Mouse (Mus musculus) midbrain, embryonic 14.5 days (tissue): ENCODE measurements around the gene Lsamp. TPM values are rescaled to one million over a fixed set of nuclear protein-coding genes. Genes with fewer than 3 reads are reported as not detected.
A peak's percentile ranks its signal among the peaks of the same experiment; 100 is the strongest.

Source experiments
- ATAC-seq: fragments of 200-750 bp; cut with Nextera tagmentation; 2 replicates; pipeline ENCODE4 v1.8.0; 2017; ENCODE audit warnings: moderate number of reproducible peaks, moderate library complexity; ENCODE audit not compliant: low FRiP score, low TSS enrichment
- DNase-seq: peaks from one replicate; pipeline ENCODE4 v3.0.0-alpha.2; 2015
- H3K27ac ChIP-seq: fragments of 300-500 bp; sonication (generic); replicated peaks from 2 replicates; pipeline ENCODE4 v1.5.1; 2014; ENCODE audit warnings: mild to moderate bottlenecking, low read depth, low read length, moderate library complexity
- H3K27me3 ChIP-seq: fragments of 300-500 bp; sonication (generic); 2 replicates; pipeline ENCODE4 v1.6.1; 2014; ENCODE audit warnings: low read length, control low read depth, mixed read lengths; ENCODE audit not compliant: control insufficient read depth, insufficient read depth
- H3K36me3 ChIP-seq: fragments of 300-500 bp; sonication (generic); 2 replicates; pipeline ENCODE4 v1.6.1; 2014; ENCODE audit warnings: low read length, control low read depth; ENCODE audit not compliant: control insufficient read depth, insufficient read depth
- H3K4me1 ChIP-seq: fragments of 300-500 bp; sonication (generic); 2 replicates; pipeline ENCODE4 v1.6.1; 2014; ENCODE audit warnings: mild to moderate bottlenecking, antibody characterized with exemption, low read length, control low read depth; ENCODE audit not compliant: control insufficient read depth, insufficient read depth
- H3K4me2 ChIP-seq: fragments of 300-500 bp; sonication (generic); 2 replicates; pipeline ENCODE4 v1.6.1; 2014; ENCODE audit warnings: mild to moderate bottlenecking, low read length, moderate library complexity
- H3K4me3 ChIP-seq: fragments of 300-500 bp; sonication (generic); replicated peaks from 2 replicates; pipeline ENCODE4 v1.5.1; 2014; ENCODE audit warnings: low read depth, low read length
- H3K9ac ChIP-seq: fragments of 300-500 bp; sonication (generic); replicated peaks from 2 replicates; pipeline ENCODE4 v1.6.1; 2014; ENCODE audit warnings: mild to moderate bottlenecking, low read length, moderate library complexity
- H3K9me3 ChIP-seq: fragments of 300-500 bp; sonication (generic); 2 replicates; pipeline ENCODE4 v1.6.1; 2016; ENCODE audit warnings: low read length, control low read depth, mixed read lengths; ENCODE audit not compliant: control insufficient read depth
- WGBS: fragments of 180-500 bp; shearing (Covaris S2); extraction: QIAGEN DNeasy Blood & Tissue Kit; methylation state at CpG from one replicate; pipeline ENCODE4 v1.1.7; 2014; 5-methylcytosine and 5-hydroxymethylcytosine counted together
- polyA plus RNA-seq: library from polyadenylated mRNA; unstranded; fragments of >200 nt; fragmentation: Nextera tagmentation; extraction: Ambion mirVana; gene quantifications from 2 replicates; pipeline ENCODE4 v1.2.1, GENCODE M21; 2014

Lsamp gene
- polyA plus RNA-seq, 1 experiment from 2014 or later: 79.5 TPM

DNA sequence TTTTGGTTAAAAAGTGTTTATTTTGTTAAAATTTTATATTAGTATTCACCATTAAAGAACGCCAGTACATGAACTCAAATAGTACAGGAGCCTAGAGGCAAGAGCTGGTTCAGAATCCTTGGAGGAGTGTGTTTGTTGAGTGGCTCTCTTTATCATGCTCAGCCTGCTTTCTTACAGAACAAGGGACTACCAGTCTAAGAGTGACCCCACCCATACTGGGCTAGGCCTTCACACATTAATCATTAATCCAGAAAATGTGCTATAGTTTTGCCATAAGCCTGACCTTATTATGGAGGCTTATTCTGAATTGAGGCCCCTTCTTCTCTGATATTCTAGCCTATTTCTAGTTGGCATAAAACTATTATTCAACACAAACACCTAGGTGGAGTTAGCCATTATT lies 52.6 kb downstream of the Lsamp start:
- 93% methylated on average over 1 of the region's 1 CpGs for WGBS
- ATAC-seq: no peak
- H3K27me3 ChIP-seq: no peaks in the 10 kb centered on the region

DNA sequence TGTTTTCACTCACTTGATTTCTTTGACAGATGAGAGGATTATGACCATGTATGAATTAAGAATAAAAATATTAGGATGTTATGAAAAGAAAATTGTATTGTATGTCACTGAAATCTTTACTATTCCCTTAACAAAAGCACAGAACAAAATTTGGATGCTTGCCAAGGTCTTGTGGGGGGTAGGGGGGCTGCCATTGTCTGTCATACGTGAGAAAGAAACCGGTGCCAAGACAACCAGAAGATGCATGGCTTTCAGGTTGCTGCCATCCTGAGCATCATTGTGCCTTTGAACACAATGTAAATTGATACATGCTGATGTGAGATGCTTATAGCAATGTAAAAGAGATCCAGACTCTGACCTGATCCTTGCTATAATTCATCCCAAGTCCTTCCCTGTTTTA lies 75.4 kb downstream of the Lsamp start:
- H3K4me2 ChIP-seq: no peak overlapping the region
- H3K9ac ChIP-seq: no peak overlapping the region
- H3K4me3 ChIP-seq: no peak overlapping the region
- no peaks in the 10 kb centered on the region for H3K36me3 ChIP-seq
- H3K27ac ChIP-seq: no peak overlapping the region
- no peak; the same call in 1 of the 2 replicates for ATAC-seq
- H3K27me3 ChIP-seq: no peaks in the 10 kb centered on the region
- no peaks in the 10 kb centered on the region for H3K4me1 ChIP-seq
- peak; percentile 43 for DNase-seq
- WGBS: 36% methylated on average over 2 of the region's 2 CpGs
- H3K9me3 ChIP-seq: no peaks in the 10 kb centered on the region

More for the DNA sequence above, 52.6 kb downstream of the Lsamp start:
- H3K36me3 ChIP-seq: no peaks in the 10 kb centered on the region
- no peak overlapping the region for H3K27ac ChIP-seq
- no peak for DNase-seq
- no peak overlapping the region for H3K9ac ChIP-seq
- H3K9me3 ChIP-seq: no peaks in the 10 kb centered on the region
- H3K4me1 ChIP-seq: no peaks in the 10 kb centered on the region
- no peak overlapping the region for H3K4me3 ChIP-seq
- H3K4me2 ChIP-seq: no peak overlapping the region

DNA sequence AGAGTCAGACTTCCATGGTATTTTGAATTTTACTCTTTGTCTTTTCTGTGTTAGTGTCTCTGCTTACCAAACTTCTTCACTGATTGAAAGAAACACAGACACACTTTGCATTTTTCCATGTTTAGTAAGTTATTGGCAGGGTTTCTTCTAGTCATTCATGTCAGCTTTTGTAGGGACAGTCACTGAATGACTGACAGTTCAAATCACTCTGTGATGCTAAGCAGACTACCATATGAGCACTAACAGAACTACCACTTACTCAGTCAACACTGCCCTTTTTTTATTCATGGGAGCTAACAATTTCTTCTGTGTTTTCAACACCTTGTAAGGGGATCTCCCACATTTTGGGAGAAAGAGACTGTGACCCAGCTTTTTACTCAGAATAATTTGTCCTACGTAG lies 75.8 kb downstream of the Lsamp start:
- H3K9ac ChIP-seq: no peak overlapping the region
- H3K36me3 ChIP-seq: no peaks in the 10 kb centered on the region
- H3K4me3 ChIP-seq: no peak overlapping the region
- H3K27ac ChIP-seq: no peak overlapping the region
- no peak overlapping the region for H3K4me2 ChIP-seq
- H3K4me1 ChIP-seq: no peaks in the 10 kb centered on the region
- H3K9me3 ChIP-seq: no peaks in the 10 kb centered on the region
- ATAC-seq: no peak
- DNase-seq: no peak
- 75% methylated on average over 1 of the region's 1 CpGs for WGBS
- no peaks in the 10 kb centered on the region for H3K27me3 ChIP-seq

DNA sequence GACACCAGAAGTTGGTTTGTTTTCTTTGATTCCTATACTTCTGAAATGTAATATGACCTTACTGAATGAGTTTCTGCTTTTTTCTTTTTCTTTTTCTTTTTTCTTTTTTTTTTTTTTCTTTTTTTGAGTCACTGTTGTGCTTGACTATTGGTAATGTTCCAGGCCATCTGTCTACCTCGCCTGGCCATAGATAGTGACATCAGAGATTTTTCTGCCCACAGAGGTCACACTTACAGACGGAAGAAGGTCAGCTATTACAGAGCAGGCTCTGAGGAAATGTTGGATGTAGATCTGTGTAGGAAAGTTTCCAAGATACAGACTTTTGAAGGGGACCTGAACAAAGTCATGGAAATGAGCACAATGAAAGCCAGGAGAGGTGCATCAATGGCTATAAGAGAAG lies 76.3 kb downstream of the Lsamp start:
- Histone ChIP-seq H3K9me3 (no peaks in the 10 kb centered on the region), H3K4me3 (no peak overlapping the region), H3K4me1 (no peaks in the 10 kb centered on the region), H3K27me3 (no peaks in the 10 kb centered on the region), H3K36me3 (no peaks in the 10 kb centered on the region), H3K27ac (no peak overlapping the region), H3K9ac (no peak overlapping the region), H3K4me2 (no peak overlapping the region)
- no peak for DNase-seq
- no peak for ATAC-seq
- 62% methylated on average over 2 of the region's 2 CpGs for WGBS

DNA sequence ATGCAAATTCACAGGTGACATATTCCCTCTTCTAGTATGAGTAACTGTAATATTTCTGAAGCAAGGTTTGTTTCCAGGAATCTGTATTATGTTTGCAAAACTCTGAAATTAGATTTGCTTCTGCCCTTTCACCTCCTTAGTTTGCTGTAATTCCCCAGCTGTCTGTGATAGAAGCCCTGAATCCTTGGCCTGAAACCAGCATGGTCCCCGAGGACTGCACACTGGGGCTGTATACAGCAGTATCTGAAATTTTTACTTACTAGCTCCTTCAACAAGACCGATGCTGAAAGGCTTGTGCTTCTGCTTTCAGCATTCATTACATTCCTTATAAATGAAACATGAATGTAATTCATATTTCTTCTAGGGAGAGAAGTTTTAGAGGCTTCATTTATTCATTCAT lies 91.4 kb downstream of the Lsamp start:
- Histone ChIP-seq H3K36me3 (no peaks in the 10 kb centered on the region), H3K4me2 (no peak overlapping the region), H3K27me3 (no peaks in the 10 kb centered on the region), H3K9ac (no peak overlapping the region), H3K4me1 (0 out of 2 replicates have a peak, but pooled peaks cover 3% of the 10 kb centered on the region), H3K9me3 (no peaks in the 10 kb centered on the region), H3K27ac (no peak overlapping the region), H3K4me3 (no peak overlapping the region)
- DNase-seq (peak; percentile 35), ATAC-seq (no peak)
- WGBS: 78% methylated on average over 2 of the region's 2 CpGs

DNA sequence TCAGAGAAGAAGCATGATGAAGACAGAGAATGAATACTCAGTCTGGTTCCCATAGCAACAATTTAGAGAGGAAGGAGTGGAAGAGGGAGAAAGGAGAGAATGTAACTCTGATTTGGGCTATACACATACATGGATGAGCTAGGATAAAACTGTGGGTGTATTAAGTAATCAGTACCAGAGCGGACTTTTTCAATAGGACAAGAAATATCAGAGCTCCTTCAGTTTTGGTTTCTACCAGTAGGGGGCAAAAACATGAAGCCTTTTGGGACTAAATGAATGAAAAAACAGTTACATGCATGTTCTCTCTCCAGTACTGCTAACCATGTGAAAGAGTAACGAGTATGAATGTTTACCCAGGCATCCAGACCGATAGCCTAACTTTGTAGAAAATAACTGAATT lies 96.1 kb downstream of the Lsamp start:
- H3K27ac ChIP-seq: no peak overlapping the region
- ATAC-seq (no peak), DNase-seq (peak; percentile 53)
- H3K9me3 ChIP-seq: no peaks in the 10 kb centered on the region
- H3K9ac ChIP-seq: no peak overlapping the region
- no peak overlapping the region for H3K4me3 ChIP-seq
- H3K36me3 ChIP-seq: no peaks in the 10 kb centered on the region
- H3K4me2 ChIP-seq: no peak overlapping the region
- 0 out of 2 replicates have a peak, but pooled peaks cover 3% of the 10 kb centered on the region for H3K4me1 ChIP-seq
- no peaks in the 10 kb centered on the region for H3K27me3 ChIP-seq
- WGBS: 81% methylated on average over 3 of the region's 3 CpGs

DNA sequence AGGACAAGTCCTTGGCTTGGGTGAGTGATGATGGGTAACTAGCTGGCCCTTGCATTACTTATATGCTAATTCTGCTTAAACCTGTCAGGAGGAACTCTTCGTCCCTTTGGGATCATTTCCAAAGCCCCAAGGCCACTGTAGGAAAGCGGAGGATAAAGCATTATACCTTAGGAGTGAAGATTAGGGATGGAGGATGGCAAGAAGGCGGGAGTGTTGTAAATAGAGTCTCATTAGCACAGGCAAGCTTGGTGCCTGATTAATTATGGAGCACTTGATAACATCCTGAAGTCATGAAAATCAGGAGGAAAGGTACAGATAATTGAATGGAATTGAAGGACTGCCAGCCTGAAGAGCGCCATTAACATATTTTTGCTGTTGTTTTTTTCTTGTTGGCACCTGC lies 120.2 kb downstream of the Lsamp start:
- no peak for DNase-seq
- no peaks in the 10 kb centered on the region for H3K36me3 ChIP-seq
- ATAC-seq: no peak

DNA sequence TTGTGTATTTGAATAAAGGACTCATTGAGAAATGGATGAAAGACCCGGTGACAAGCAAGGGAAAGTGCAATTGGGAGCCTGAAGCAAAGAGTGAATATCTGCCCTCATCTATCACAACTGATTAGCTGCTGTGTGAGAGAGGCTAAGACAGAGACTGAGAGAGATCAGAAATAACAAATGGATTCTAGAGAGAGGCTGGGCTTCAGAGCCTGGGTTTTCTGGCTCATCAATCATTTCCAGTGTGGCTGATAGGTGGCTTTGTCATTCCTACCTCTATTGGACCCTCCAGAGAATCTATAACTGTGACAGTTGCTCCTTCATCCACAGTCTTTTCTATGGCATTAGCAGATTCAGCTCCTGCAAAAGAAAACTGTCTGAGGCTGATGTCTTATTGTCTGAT lies 198.8 kb downstream of the Lsamp start:
- H3K4me3 ChIP-seq: no peak overlapping the region
- H3K4me2 ChIP-seq: no peak overlapping the region
- no peak for DNase-seq
- WGBS: 64% methylated on average over 1 of the region's 1 CpGs
- no peaks in the 10 kb centered on the region for H3K36me3 ChIP-seq
- no peak overlapping the region for H3K9ac ChIP-seq
- no peak for ATAC-seq
- no peak overlapping the region for H3K27ac ChIP-seq
- no peaks in the 10 kb centered on the region for H3K4me1 ChIP-seq
- no peaks in the 10 kb centered on the region for H3K27me3 ChIP-seq
- H3K9me3 ChIP-seq: no peaks in the 10 kb centered on the region

More for the DNA sequence above, 120.2 kb downstream of the Lsamp start:
- no peak overlapping the region for H3K4me3 ChIP-seq
- H3K27ac ChIP-seq: no peak overlapping the region
- 53% methylated on average over 4 of the region's 4 CpGs for WGBS
- H3K9ac ChIP-seq: no peak overlapping the region
- no peak overlapping the region for H3K4me2 ChIP-seq
- no peaks in the 10 kb centered on the region for H3K9me3 ChIP-seq
- no peaks in the 10 kb centered on the region for H3K27me3 ChIP-seq
- H3K4me1 ChIP-seq: no peaks in the 10 kb centered on the region

DNA sequence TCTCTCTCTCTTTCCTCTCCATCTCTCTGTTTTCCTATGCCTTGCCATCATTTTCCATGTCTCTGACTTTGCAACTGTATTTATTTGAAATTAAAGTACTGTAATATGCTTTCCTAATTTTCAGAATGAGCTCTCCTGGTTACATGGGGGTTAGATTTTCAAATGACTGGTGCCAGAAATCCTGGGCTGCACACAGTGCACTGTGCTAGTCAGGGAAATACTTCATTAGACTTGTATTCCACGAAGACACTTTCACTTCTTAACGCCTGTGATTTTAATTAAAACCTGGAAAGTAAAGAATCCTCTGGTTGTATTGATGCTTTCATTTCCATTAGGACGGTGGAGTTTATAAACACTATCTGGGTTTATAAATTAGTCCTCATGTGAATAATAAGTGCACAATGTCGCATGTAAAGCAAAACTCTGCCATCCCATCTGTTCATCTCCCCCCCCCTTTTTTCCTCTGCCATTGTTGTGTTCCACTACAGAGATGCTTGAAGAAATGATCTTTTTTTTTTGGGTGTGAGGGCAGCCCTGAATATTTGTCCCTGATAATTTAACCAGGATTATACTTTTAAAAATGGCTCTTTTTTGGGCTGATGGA lies 203.9 kb downstream of the Lsamp start:
- ATAC-seq (no peak), DNase-seq (peak; percentile 9)
- H3K4me3 ChIP-seq: no peak overlapping the region
- no peaks in the 10 kb centered on the region for H3K4me1 ChIP-seq
- 55% methylated on average over 4 of the region's 4 CpGs for WGBS
- no peaks in the 10 kb centered on the region for H3K36me3 ChIP-seq
- no peak overlapping the region for H3K4me2 ChIP-seq
- no peaks in the 10 kb centered on the region for H3K9me3 ChIP-seq
- no peak overlapping the region for H3K9ac ChIP-seq
- H3K27me3 ChIP-seq: no peaks in the 10 kb centered on the region
- H3K27ac ChIP-seq: no peak overlapping the region
